Mouse (Mus musculus): ENCODE measurements around the gene Slc25a30. TPM values are rescaled to one million over a fixed set of nuclear protein-coding genes. Genes with fewer than 3 reads are reported as not detected.

The Slc25a30 gene
- polyA plus RNA-seq, 1 experiment from 2014 or later = 3.3 TPM

GRCm38 (mm10) chr14:75711731-75712130, 75.1 kb downstream of the Slc25a30 start:
- no peak overlapping the region for H3K27ac ChIP-seq
- DNase-seq (no peak), ATAC-seq (ENCODE audit: low read depth) (no peak)
- no peaks in the 10 kb centered on the region for H3K4me1 ChIP-seq (replicated peaks)
- H3K4me2 ChIP-seq = no peak overlapping the region
- peaks cover 87% of the 10 kb centered on the region for H3K36me3 ChIP-seq
- H3K4me3 ChIP-seq (replicated peaks) = no peak overlapping the region
- no peaks in the 10 kb centered on the region for H3K27me3 ChIP-seq
- no peak overlapping the region for H3K9ac ChIP-seq
- WGBS (ENCODE audit: insufficient replicate concordance) = 91% methylated on average over 3 of the region's 3 CpGs
- no peaks in the 10 kb centered on the region for H3K9me3 ChIP-seq (replicated peaks)

Other genes starting within 250 kb of the Slc25a30 start
- not detected in 2 replicates for gene Spert, start 193.9 kb downstream of the Slc25a30 start, polyA plus RNA-seq (2015; fragmentation: Nextera tagmentation; extraction: Ambion mirVana)
- not detected in 2 replicates for gene Erich6b, start 144.8 kb downstream of the Slc25a30 start, polyA plus RNA-seq (2015; fragmentation: Nextera tagmentation; extraction: Ambion mirVana)
- 6.9 and 8.1 TPM in 2 replicates for gene Cog3, start 32.5 kb downstream of the Slc25a30 start, polyA plus RNA-seq (2015; fragmentation: Nextera tagmentation; extraction: Ambion mirVana)
- 680 and 730 TPM in 2 replicates for gene Tpt1, start 58.1 kb upstream of the Slc25a30 start, polyA plus RNA-seq (2015; fragmentation: Nextera tagmentation; extraction: Ambion mirVana)
- gene Kctd4, start 168.0 kb upstream of the Slc25a30 start, polyA plus RNA-seq (2015; fragmentation: Nextera tagmentation; extraction: Ambion mirVana) = 0.10 and 0.21 TPM in 2 replicates
- gene Gtf2f2, start 223.8 kb upstream of the Slc25a30 start, polyA plus RNA-seq (2015; fragmentation: Nextera tagmentation; extraction: Ambion mirVana) = 35.3 and 37.3 TPM in 2 replicates

All from liver, embryonic 13.5 days (tissue).